Mouse (Mus musculus) heart, postnatal 14 days (tissue): ENCODE measurements around the gene Npr1. TPM values are rescaled to one million over a fixed set of nuclear protein-coding genes. Genes with fewer than 3 reads are reported as not detected.

Experiments
- DNase-seq, 2 experiments: peaks; one replicate each; pipeline ENCODE4 v3.0.0; 2021 to 2022
- intact Hi-C: fragments of 180-260 bp; cut with DNase I; formaldehyde crosslinking; loops from one replicate; pipeline ENCODE4 v1.15.1; 2025
- total RNA-seq, 2 experiments: library from RNA; stranded (reverse); gene quantifications; 2 replicates each; pipeline ENCODE4 v1.2.3; 2021

Npr1 gene
- total RNA-seq, 2 experiments from 2014 or later: 25.8 to 33.1 TPM

- DNase-seq: peak; percentile 92 to 93
- intact Hi-C loops: no loop called here
These were observed 19.1 kb downstream of the Npr1 start for GRCm38 (mm10) chr3:90446389-90447122.

GRCm38 (mm10) chr3:90445417-90446200 lies 20.1 kb downstream of the Npr1 start:
- intact Hi-C loops: no loop called here

GRCm38 (mm10) chr3:90443977-90444376 lies 21.7 kb downstream of the Npr1 start:
- intact Hi-C loops: no loop called here

More at GRCm38 (mm10) chr3:90445417-90446200, 20.1 kb downstream of the Npr1 start:
- DNase-seq: no peak

GRCm38 (mm10) chr3:90440756-90441155 lies 24.9 kb downstream of the Npr1 start:
- intact Hi-C loops: no loop called here
- no peak for DNase-seq

More at GRCm38 (mm10) chr3:90443977-90444376, 21.7 kb downstream of the Npr1 start:
- no peak for DNase-seq

- no peak for DNase-seq
- intact Hi-C loops: no loop called here
These were observed 28.5 kb downstream of the Npr1 start for GRCm38 (mm10) chr3:90437131-90437530.

- intact Hi-C loops: no loop called here
- DNase-seq: no peak
These were observed 31.5 kb downstream of the Npr1 start for GRCm38 (mm10) chr3:90434073-90434730.

- intact Hi-C loops: loop anchor here (2.0 kb wide), 1 partner anchor 31 kb away; the partner anchor contains the start of gene Npr1
- DNase-seq: peak; percentile 99 to 100
These were observed 32.2 kb downstream of the Npr1 start, which contains the start of gene Ints3 for GRCm38 (mm10) chr3:90433381-90434020. TSS of gene Ints3 (minus strand) at chr3:90433622.

- peak in 1 of 2 experiments; percentile 57 for DNase-seq
- intact Hi-C loops: loop anchor here (2.0 kb wide), 1 partner anchor 32 kb away; the partner anchor contains the start of gene Npr1
These were observed 32.9 kb downstream of the Npr1 start for GRCm38 (mm10) chr3:90432811-90433219.

GRCm38 (mm10) chr3:90432348-90432747 lies 33.3 kb downstream of the Npr1 start:
- DNase-seq: no peak
- intact Hi-C loops: loop anchor here (2.0 kb wide), 1 partner anchor 32 kb away; the partner anchor contains the start of gene Npr1

- no peak for DNase-seq
- intact Hi-C loops: no loop called here
These were observed 36.1 kb downstream of the Npr1 start for GRCm38 (mm10) chr3:90429576-90429975.

GRCm38 (mm10) chr3:90428186-90428585 lies 37.5 kb downstream of the Npr1 start:
- intact Hi-C loops: no loop called here
- DNase-seq: no peak

- no peak for DNase-seq
- intact Hi-C loops: no loop called here
These were observed 38.1 kb downstream of the Npr1 start for GRCm38 (mm10) chr3:90427574-90427973.

GRCm38 (mm10) chr3:90425499-90425898 lies 40.2 kb downstream of the Npr1 start:
- intact Hi-C loops: no loop called here
- DNase-seq: no peak

GRCm38 (mm10) chr3:90423549-90423948 lies 42.1 kb downstream of the Npr1 start:
- DNase-seq: no peak
- intact Hi-C loops: no loop called here

GRCm38 (mm10) chr3:90420696-90421095 lies 45.0 kb downstream of the Npr1 start:
- intact Hi-C loops: no loop called here

GRCm38 (mm10) chr3:90413011-90413396 lies 52.7 kb downstream of the Npr1 start:
- DNase-seq: no peak
- intact Hi-C loops: loop anchor here (10.0 kb wide), 3 partner anchors 202 to 292 kb away; partner anchors contain the start of genes S100a6 and S100a7a

More at GRCm38 (mm10) chr3:90420696-90421095, 45.0 kb downstream of the Npr1 start:
- no peak for DNase-seq

GRCm38 (mm10) chr3:90412312-90413010 lies 53.2 kb downstream of the Npr1 start:
- peak; percentile 87 to 90 for DNase-seq
- intact Hi-C loops: loop anchor here (1.0 to 10.0 kb wide), 4 partner anchors 54 to 292 kb away; partner anchors contain the start of genes S100a6 and S100a7a

GRCm38 (mm10) chr3:90408721-90409120 lies 56.9 kb downstream of the Npr1 start:
- intact Hi-C loops: no loop called here
- DNase-seq: no peak

GRCm38 (mm10) chr3:90406414-90406813 lies 59.3 kb downstream of the Npr1 start:
- DNase-seq: no peak
- intact Hi-C loops: no loop called here
